Mouse (Mus musculus): ENCODE measurements around the gene Ccr10.
A peak's percentile ranks its signal among the peaks of the same experiment; 100 is the strongest.

Gene Ccr10

DNA sequence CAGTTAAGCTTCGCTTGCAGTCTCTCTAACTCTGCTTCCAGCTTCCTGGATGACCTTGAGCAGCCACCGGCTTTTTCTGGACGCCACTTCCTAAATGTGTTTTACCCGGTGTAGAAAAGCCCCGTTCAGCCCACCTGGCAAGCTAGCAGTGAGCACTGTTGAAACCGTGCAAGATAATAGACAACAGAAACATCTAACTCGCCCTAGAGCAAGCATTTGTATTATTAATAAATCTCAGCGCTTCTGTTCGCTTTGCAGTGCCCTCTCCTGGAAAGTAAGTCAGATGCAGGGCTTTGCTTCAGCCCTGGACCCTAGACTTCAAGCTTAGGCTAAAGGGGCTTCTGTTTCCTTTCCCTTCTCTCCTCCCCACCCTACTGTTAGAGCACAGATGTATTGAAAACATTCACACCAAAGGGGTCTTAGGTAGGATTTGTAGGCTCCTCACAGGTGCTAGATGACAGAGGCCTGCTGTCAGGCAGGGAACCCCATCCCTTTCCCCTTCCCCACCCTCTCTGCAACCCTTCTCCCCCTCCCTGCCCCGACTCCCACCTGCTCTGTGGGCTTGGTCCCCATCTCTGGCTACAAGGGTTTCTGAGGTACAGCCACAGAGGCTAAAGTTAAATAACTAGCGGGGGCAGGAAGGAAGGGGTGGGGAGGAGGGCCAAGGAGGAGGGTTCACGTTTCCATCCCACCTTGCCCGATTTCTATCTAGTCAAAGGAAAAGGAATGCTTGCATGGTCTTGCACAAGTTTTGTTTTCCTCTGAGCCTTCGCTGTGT lies at the start of gene Ccr10:
Ccr10 (minus strand) TSS at position 593 of the 778 bp plus-strand sequence.
- peak; percentile 45 for DNase-seq (ENCODE audit: low read depth)

DNA sequence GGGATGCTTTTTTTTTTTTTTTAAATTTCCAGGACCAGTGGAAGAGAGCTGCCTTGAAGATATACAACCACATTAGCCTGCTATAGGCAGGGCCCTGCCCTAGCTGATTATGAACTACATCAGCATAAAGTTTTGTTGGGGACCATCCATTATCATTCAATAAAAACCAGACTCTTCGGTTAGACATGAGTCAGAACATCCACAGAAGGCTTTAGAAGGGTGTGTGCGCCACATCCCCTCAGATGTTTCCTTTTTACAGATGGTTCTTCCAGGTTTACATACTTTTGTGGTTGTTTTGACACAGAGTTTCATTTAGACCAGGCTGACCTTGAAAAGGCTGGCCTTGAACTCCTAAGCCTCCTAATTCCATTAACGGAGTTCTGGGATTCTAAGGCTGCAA lies 49.1 kb upstream of the Ccr10 start:
- DNase-seq (ENCODE audit: low read depth): no peak

DNA sequence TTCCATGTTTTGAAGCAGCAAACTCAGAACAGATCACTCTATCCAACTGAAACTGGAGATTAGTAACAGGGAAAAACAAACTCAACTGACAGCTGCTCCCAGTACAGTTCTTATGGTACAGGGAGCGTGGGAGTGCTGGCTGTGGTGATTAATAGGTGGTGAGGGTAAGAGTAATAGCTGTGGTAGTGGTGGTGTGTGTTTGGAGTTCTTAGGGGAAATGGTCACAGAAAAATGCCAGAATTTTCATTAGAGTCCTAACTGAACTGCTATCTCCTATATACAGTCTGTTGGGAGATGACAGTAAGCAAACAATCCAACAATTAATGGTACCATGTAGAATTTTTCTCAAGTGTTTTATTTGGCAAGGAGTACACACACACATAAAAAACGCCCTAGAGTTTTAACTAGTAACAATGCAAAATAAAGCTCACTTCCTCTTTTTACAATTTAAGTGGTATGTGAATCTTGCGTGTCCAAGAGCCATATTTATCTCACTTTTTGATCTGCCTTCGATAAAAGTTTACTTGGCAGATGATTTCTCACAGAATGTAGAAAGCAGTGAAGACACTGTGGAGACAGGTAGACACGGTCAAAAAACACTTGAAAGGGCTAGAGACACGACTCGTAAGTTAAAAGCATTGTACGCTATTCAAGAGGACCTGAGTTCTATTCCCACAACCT lies 46.2 kb upstream of the Ccr10 start:
- no peak for DNase-seq (ENCODE audit: low read depth)

DNA sequence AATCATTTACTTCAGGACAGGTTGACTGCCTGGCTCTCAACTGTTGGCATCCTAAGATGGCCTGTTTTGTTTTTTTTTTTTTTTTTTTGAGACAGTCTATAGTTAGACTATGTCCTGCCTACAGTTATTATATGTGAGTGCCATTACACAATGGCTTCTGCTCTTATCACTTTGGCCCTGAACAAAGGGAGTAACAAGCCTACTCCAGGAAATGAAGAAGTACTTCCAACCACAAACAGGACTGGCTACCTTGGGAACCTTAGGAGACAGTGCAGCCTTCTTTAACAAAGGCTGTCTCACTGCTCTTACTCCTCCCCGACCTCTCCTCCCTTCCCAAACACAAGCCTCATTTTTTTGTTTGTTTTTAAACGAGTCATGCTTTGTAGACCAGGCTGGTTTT lies 45.6 kb upstream of the Ccr10 start:
- DNase-seq (ENCODE audit: low read depth): no peak

DNA sequence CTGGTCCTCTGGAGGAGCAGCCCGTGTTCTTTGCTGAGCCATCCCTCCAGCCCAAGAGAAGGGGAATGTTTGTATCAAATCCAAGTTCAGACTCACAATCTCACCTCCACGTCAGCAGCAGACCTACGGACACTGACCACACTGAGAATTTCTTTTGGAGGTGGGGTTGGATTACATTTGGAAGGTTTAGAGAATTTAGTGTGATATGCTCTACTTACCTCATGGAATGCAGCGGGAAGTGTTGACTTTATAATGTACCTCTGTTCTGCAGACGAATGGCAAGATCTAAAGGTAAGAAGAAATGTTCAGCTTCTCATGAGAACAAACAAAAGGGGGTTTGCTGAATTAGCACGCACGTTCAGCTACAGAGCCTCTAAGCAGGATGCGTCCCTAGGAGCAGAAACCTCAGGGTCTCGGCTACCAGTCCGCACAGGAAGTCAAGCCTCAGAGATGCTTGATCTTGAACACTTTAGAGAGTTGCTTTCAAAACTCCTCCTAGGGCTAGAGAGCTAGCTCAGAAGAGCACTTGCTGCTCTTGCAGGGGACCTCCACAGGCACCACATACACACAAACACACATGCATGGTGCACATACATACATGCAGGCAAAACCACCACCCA lies 43.3 kb upstream of the Ccr10 start:
- peak; percentile 59 for DNase-seq (ENCODE audit: low read depth)

DNA sequence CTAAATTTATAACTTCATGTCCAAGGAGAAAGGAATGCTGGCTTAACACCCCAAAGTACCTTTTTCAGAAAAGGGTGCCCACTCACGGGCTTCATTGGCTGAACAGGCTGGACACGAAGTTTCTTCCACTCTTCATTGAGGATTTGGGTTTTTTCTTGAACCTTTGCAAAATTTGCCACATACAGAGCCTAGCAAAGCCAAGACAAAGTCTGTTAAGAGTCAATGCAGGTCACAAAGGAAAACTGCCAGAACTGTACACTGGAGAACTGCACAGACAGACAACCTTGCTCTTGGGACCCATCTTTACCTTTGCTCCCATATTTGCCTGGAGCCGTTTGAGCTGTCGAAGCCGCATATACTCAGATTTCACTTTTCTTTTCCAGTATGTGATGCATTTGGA lies 41.7 kb upstream of the Ccr10 start:
- DNase-seq (ENCODE audit: low read depth): no peak

DNA sequence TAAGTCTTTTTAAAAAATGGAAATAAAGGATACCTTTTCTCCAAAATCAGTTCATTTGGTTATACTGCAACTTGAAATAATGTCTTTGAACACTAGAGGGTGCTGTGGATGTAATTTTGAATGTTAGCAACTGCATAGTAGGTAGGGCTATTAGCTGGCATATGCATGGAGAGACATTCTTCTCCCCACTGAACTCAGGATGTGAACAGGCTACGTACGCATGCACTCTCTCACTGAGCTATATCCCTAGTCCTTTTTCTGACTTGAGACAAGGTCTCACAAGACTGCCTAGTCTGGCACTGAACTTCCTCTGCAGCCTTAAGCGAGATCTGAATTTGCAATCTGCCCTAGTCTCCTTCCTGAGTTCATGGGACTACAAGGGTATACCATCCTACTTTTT lies 36.7 kb upstream of the Ccr10 start:
- peak; percentile 90 for DNase-seq (ENCODE audit: low read depth)

DNA sequence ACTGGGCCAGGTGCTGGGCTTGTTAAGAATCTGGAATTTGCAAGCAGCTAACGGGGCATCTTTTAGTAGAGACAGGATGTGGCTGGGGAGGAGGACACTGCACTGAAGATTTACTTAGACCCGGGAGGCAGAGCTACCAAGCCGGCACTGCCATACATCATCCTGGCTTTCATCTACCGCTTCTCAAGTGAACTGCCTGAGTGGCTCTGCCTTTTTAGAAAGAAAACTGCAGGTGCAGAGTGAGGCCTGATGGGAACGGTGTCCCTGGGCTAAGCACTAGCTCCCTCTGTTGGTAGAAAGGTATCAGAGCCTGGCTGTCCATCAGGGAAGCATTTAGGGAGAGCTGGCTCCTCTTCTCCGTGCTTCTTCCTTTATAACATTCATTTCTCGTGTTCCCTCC lies 25.7 kb upstream of the Ccr10 start:
- peak; percentile 79 for DNase-seq (ENCODE audit: low read depth)

DNA sequence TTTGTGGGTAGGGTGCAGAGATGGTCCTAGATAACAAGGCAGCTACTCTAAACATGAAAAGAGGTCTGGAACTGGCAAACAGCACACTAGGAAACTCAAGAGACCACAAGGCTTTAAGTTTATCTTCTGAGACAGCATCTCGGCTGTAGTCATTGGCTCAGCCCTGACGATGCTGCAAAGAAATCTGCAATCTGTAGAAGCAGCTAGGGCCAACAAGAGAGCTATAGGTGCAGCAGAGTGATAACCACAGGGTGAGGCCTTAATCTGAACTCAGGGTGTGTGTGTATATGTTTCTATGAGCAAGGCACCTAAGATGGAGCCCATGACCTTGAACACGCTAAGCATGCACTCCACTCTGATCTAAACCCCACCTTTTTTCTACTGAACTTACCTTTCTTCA lies 24.3 kb upstream of the Ccr10 start:
- no peak for DNase-seq (ENCODE audit: low read depth)

DNA sequence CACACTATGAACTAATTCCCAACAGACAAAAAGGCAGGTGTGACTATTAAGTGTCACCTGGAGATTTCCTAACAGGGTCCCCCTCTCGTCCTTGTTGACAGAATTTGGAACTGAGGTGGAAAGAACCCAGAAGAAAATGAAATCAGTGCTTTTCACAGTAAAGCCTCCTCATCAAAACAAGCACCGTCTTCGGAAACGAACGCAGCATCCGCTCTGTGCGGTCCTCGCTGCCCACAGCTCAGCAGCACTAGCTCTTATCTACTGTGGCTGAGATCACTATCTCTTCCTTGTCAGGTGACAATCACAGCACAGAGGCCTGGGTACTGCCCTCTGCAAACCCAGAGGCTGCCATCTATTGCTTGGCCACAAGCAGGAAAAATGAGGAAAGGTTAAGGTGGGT lies 20.9 kb upstream of the Ccr10 start:
- peak; percentile 65 for DNase-seq (ENCODE audit: low read depth)

DNA sequence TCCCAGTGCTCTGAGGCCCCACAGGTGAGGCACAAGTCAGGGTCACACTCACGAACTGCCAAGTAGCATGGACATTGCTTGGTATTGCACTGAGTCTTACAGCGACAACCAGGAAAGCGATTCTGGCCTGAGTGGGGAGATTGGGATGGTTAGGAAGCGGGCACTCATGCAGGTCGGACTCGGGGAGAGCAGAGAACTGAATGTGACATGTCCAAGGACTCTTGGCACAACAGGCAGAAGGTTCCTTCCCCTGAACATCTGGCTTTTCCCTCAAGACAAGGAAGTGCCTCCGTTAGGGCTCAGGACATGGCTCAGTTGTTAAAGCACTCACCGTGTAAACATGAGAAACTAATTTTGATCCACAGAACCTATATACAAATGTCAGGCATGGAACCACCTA lies 20.3 kb upstream of the Ccr10 start:
- no peak for DNase-seq (ENCODE audit: low read depth)

DNA sequence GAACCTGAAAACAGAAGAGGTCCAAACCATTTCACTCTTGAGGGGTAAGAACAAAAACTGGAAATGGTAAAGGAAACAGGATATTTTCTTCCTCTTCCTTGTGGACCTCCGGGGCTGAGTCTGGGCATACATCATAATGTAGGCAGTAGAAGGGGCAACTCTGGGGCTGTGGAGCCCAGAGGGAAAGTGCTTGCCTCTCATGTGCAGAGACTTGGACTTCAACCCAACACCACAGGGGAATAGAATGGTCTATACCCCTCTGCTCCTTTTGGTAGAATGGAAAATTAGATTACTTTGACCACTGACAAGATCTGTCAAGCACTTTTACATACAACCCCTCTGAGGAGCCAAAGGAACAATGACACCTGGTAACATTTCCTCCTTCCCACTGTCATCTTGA lies 19.9 kb upstream of the Ccr10 start:
- DNase-seq (ENCODE audit: low read depth): no peak

DNA sequence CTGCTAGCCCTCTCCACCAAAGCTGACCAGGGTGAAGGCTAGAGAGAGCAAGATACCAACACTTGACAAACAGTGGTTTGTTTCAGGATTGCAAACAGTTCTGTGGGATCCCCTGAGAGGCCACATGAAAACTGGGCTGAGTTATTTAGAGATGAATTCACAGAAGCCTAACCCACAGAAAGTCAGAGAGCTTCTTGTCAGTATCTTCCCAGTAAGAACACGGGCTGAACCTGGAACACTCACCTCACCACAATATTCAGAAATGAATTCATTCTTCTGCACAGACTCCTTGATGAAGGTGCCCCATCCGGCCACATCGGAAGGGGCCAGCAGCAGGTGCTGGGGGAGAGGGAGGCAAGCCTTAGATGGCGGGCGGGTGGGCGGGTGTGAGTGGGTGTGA lies 19.4 kb upstream of the Ccr10 start:
- DNase-seq (ENCODE audit: low read depth): no peak

DNA sequence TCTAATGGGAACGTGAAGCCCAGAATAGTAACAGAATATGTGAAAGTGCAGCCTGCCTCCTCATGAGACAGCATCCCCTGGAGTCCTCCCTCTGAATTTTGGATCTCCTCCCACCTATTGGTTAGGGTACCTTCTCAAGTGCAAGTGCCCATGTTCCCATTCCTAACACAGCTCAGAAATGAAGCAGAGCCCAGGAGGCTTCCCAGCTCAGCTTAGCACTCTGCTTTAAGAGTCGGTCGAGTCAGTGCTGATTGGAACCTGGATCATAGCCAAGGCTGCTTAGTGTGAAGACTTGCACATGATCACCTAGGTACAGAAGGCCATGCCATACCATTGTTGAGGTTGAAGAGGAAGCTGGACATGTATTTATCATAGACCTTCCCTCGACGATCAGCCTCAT lies 18.9 kb upstream of the Ccr10 start:
- no peak for DNase-seq (ENCODE audit: low read depth)

DNA sequence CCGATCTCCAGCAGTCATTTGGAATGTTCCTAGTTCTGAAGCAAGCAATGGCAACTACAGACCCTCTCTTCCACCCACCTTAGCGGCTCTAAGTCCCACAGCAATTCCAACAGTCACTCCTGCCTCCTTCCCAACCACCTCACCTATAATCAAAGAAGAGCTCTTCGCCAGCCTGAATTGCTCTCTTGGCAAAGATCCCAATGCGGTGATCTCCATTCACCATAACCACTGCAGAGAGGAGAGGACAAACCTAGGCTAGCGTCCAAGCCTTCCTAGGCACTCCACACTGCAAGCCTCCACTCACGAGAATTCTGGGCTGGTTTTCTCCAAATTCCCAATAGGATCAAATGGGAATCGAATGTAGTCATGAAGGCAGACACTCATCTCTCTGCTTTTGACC lies 17.8 kb upstream of the Ccr10 start:
- no peak for DNase-seq (ENCODE audit: low read depth)

DNA sequence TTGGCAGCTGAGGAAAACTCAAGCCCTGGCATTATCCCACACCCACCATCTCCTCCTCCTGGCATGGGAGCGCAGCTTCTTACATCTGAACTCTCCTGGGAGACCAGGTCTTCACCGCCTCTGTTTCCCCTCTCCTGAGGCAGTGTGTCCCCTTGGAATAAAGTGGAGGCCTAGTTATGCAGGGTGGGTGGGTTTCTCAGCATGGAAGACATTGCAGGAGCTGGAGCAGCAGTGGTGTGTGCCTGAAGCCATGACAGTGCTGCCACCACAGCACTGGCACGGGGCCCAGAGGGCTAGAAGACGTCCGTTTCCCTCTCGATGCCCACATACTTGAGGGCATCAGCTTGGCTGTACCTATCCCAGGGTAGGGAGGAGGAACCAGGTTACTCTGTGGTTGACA lies 17.4 kb upstream of the Ccr10 start:
- no peak for DNase-seq (ENCODE audit: low read depth)

DNA sequence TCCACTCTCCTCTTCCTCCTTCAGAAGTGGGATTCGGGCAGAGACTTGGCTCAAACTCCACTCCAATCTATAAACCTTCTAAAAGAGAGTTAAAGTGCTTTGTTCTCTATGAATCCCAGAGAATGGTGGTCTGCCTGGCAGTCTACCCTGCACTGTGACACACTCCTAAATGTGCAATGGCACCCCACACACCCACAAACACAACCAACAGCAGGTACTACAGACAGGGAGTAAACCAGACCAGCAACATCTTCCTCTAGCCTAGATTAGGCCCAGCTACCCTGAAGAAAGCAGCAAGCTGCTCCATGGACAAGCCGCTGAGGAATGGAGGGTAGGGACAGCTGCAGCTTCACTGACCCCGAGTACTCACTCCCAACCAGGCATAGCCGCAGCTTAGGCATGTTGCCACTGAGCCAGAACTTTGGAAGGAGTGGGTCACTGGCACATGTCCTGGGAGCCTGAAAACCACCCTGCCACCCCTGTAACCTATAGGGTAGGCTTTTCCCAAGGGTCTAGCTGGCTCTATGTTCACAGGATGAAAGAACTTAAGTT lies 16.8 kb upstream of the Ccr10 start:
- DNase-seq (ENCODE audit: low read depth): no peak

DNA sequence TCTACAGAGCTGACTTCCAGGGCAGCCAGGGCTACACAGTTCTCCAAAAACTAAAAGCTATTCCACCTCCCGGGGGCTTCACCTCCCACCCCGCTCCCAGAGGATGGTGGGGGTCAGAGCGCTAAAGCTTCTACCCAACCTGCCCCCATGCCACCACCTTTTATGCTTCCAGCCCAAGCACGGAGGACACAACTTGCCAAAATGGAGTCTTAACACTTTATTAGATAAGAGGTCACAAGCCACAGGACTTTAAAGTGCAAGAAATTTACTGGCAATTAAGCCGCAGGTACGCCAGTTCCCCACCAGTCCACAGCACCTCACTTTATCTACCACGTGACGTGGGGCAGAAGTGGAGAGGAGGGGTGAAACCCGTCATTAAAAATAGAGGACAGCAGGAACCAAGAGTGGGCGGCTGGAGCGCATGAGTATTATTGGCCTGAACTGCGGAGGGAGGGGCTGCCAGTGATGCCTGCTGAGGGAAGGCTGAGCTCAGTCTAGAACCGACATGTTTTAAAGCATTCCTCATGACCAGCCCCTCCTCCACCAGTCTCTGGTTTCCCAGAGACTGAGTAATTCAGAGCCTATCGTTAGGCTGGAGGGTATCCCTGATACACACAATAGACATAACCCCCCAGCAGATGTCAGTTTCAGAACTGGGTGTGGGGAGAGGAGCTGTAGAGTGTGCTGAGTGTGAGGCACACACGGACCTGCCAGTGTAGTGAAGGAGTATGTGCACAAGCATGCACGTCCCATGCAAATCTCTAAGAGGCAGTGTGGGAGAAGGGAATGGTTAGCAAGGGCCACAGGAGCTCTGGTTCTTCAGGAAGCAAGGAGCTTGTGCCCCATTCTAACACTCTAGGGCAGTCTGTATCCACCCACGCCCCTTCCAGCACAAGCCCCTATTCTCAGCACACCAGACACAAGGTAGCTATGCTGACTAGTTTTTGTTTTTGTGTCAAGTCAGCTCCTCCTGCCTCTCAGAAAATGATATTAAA lies 16.0 kb upstream of the Ccr10 start:
- DNase-seq (ENCODE audit: low read depth): no peak

DNA sequence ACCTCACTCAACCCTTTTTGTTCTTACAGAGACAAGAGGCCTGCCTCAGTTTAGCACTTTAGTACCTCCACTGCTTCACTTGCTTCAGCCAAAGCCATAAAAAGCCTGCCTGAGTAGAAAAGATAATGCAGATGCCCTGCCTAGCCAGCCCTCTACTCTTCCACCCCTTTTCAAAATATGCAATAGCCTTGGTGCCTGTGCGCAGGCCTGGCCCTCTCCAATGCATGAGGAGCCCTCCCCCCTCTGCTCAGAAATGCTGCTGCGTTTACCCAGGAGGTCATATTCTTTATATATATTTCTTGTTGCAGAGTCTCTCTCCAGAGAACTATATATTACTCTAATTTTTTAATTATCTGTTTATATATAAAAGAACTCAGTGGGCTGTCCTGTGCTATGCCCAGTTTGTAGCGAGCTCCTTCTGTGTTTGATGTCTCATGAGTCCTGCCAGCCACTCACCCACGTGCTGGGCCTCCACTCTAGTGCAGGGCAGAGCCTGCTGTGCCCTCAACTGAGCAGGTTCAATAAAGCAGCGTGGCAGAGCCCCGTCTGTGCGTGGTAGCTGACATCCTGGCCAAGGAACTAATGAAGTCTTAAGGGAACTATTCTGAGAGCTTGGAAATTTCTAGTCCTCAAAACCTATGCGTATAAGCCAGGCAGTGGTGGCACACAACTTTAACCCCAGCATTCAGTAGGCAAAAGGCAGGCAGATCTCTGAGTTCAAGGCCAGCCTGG lies 15.1 kb upstream of the Ccr10 start:
- no peak for DNase-seq (ENCODE audit: low read depth)

DNA sequence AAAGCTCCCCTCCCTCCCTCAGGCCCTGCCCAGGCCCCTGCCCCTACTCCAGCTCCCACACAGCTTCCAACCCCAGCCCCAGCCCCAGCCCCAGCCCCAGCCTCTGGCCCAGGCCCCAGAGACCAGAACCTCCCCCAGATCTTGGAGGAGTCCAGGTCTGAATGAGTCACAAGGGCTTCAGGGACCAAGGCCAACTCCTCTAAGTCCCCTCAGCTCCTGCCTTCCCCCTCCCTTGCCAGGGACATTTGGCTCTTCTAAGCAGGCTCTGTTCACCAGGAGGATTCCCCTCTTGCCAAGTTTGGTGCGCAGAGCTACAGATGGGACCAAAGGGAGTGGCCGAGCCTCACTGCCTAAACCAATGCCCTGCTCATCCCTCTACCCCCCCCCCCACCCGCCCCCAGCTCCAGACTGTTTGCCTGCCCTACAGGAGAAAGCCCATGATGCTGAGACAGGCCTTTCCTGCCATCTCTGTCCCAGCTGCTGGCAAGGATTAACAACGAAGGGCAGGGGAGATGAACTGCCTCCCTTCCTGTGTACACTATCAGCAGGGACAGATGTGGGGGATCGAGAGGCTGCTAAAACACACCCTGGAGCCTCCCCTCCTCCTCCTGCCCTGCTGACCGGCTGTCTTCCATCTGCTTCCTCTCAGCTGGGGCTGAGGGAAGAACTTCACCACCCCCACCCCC lies 14.4 kb upstream of the Ccr10 start:
- DNase-seq (ENCODE audit: low read depth): no peak

All from naive thymus-derived CD4-positive, alpha-beta T cell, adult 2 months (primary cell).